Mouse (Mus musculus): ENCODE results near the gene Rph3al. TPM values are rescaled to one million over a fixed set of nuclear protein-coding genes. Genes with fewer than 3 reads are reported as not detected.

The Rph3al gene
- polyA plus RNA-seq, 1 experiment from 2014 or later = 6.2 TPM

DNA sequence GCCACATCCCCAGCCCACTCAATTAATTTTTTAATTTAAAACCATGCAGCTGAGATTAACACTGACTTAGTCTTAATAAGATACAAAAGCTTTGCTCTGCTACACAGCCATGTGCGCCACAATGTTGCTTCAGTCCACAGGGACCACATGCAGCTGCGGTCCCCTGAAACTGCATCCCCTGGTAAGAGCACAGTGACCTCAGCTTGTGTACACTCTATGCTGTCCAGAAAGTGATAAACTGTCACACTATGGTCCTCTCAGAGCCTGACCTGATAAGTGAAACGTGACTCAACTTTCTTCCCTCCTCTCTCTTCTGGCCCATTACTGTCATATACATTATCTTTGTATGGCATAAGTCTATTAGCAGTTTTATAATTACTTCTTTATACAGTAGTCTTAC lies 12.2 kb upstream of the Rph3al start:
- 64% methylated on average over 3 of the region's 3 CpGs for WGBS

GRCm38 (mm10) chr11:75948789-75949188 lies 10.6 kb upstream of the Rph3al start:
- Histone ChIP-seq H3K27ac (ENCODE audit: poor library complexity, severe bottlenecking) (no peak overlapping the region), H3K9ac (no peak overlapping the region), H3K27me3 (replicated peaks) (no peaks in the 10 kb centered on the region), H3K4me3 (no peak overlapping the region), H3K4me2 (no peak overlapping the region), H3K9me3 (replicated peaks) (no peaks in the 10 kb centered on the region), H3K36me3 (no peaks in the 10 kb centered on the region), H3K4me1 (replicated peaks) (peaks cover 30% of the 10 kb centered on the region)
- ATAC-seq (ENCODE audit: insufficient number of reproducible peaks, low FRiP score) = no peak
- 18% methylated on average over 3 of the region's 3 CpGs for WGBS

More for the DNA sequence above, 12.2 kb upstream of the Rph3al start:
- no peak overlapping the region for H3K4me3 ChIP-seq
- H3K9ac ChIP-seq = no peak overlapping the region
- peaks cover 30% of the 10 kb centered on the region for H3K4me1 ChIP-seq (replicated peaks)
- no peaks in the 10 kb centered on the region for H3K36me3 ChIP-seq
- H3K27ac ChIP-seq (ENCODE audit: poor library complexity, severe bottlenecking) = no peak overlapping the region
- no peak for ATAC-seq (ENCODE audit: insufficient number of reproducible peaks, low FRiP score)
- H3K9me3 ChIP-seq (replicated peaks) = no peaks in the 10 kb centered on the region
- H3K4me2 ChIP-seq = no peak overlapping the region
- H3K27me3 ChIP-seq (replicated peaks) = no peaks in the 10 kb centered on the region

DNA sequence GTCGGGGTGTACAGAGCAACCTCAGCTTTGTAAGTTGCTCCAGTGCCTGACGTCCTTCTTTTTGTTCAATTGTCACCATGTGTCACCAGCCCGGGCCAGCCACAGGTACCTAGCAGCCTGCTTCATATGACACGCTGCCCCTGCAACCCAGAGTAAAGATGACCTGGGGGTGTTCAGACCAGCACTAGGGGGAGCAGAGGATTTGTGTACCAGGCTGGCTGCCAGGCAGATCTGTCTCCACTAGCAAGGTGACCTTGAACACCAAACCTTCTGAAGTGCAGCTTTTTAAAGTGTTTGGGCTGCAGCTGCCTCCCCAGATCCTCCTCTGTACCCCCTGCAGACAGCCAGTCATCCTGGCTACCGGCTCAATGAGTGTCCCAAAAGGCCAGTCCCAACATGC lies 9.0 kb upstream of the Rph3al start:
- no peak overlapping the region for H3K9ac ChIP-seq
- H3K27ac ChIP-seq (ENCODE audit: poor library complexity, severe bottlenecking) = peak overlapping the region; percentile 57; the same call in 1 of the 2 replicates
- peaks cover 30% of the 10 kb centered on the region for H3K4me1 ChIP-seq (replicated peaks)
- H3K27me3 ChIP-seq (replicated peaks) = no peaks in the 10 kb centered on the region
- no peak overlapping the region for H3K4me2 ChIP-seq
- H3K9me3 ChIP-seq (replicated peaks) = peaks cover 8% of the 10 kb centered on the region; the same call in 1 of the 2 replicates
- no peak overlapping the region for H3K4me3 ChIP-seq
- WGBS = 40% methylated on average over 5 of the region's 5 CpGs
- no peak for ATAC-seq (ENCODE audit: insufficient number of reproducible peaks, low FRiP score)
- H3K36me3 ChIP-seq = no peaks in the 10 kb centered on the region

GRCm38 (mm10) chr11:75945805-75946450 lies 7.7 kb upstream of the Rph3al start:
- Histone ChIP-seq H3K4me3 (no peak overlapping the region), H3K9me3 (replicated peaks) (peaks cover 8% of the 10 kb centered on the region; the same call in 1 of the 2 replicates), H3K9ac (peak overlapping the region; percentile 30), H3K36me3 (no peaks in the 10 kb centered on the region), H3K27ac (ENCODE audit: poor library complexity, severe bottlenecking) (peak overlapping the region; percentile 22; the same call in 1 of the 2 replicates), H3K4me2 (peak overlapping the region; percentile 2; the same call in 1 of the 2 replicates), H3K27me3 (replicated peaks) (no peaks in the 10 kb centered on the region), H3K4me1 (replicated peaks) (peaks cover 30% of the 10 kb centered on the region)
- WGBS = 12% methylated on average over 9 of the region's 9 CpGs
- ATAC-seq (ENCODE audit: insufficient number of reproducible peaks, low FRiP score) = peak; percentile 64; the same call in 1 of the 2 replicates

- ATAC-seq (ENCODE audit: insufficient number of reproducible peaks, low FRiP score) = peak; percentile 73
- WGBS = 17% methylated on average over 6 of the region's 6 CpGs
- peak overlapping the region; percentile 50 for H3K9ac ChIP-seq
- peak overlapping the region; percentile 51 for H3K4me2 ChIP-seq
- peak overlapping the region; percentile 20 for H3K4me3 ChIP-seq
- no peaks in the 10 kb centered on the region for H3K27me3 ChIP-seq (replicated peaks)
- H3K4me1 ChIP-seq (replicated peaks) = peaks cover 55% of the 10 kb centered on the region
- no peaks in the 10 kb centered on the region for H3K36me3 ChIP-seq
- H3K27ac ChIP-seq (ENCODE audit: poor library complexity, severe bottlenecking) = peak overlapping the region; percentile 93
- H3K9me3 ChIP-seq (replicated peaks) = no peaks in the 10 kb centered on the region
Measured at GRCm38 (mm10) chr11:75937370-75937871, 808 bp downstream of the Rph3al start.

DNA sequence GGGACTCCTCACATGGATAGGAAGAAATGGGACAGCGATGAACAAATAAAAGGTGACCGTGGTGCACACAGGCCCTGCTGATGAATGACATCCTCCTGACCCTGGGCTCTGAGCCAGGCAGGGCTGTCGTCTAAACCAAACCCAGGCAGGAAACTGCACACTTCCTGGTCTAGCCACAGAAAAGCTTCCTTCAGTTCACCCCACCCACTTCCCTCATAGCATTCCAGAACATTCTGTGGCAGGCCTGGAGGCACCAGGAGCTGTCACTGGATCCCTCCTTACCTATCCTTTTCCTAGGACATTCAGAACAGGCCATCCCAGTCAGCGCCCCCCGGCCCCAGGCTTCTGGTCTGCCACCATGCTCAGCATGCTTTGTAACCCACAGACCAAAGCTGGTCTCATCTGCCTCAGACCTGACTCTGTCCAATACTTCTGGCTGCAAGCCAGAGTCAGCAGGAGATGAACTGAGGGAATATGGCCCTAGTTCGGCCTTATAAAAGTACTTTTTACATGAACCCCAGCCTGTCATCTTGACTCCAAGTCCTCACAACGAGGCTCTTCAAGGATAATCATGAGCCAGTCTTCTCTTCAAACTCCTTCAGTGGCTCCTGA lies 2.3 kb downstream of the Rph3al start:
- ATAC-seq (ENCODE audit: insufficient number of reproducible peaks, low FRiP score) = peak; percentile 81
- no peak overlapping the region for H3K4me3 ChIP-seq
- no peaks in the 10 kb centered on the region for H3K9me3 ChIP-seq (replicated peaks)
- 51% methylated on average over 7 of the region's 7 CpGs for WGBS
- H3K4me1 ChIP-seq (replicated peaks) = peaks cover 61% of the 10 kb centered on the region
- H3K36me3 ChIP-seq = no peaks in the 10 kb centered on the region
- 0 out of 2 replicates have a peak overlapping the region, but pooled peaks have one; percentile 31 for H3K9ac ChIP-seq
- no peaks in the 10 kb centered on the region for H3K27me3 ChIP-seq (replicated peaks)
- no peak overlapping the region for H3K4me2 ChIP-seq
- peak overlapping the region; percentile 85 for H3K27ac ChIP-seq (ENCODE audit: poor library complexity, severe bottlenecking)

- no peak for ATAC-seq (ENCODE audit: insufficient number of reproducible peaks, low FRiP score)
- H3K36me3 ChIP-seq = no peaks in the 10 kb centered on the region
- no peak overlapping the region for H3K4me2 ChIP-seq
- no peak overlapping the region for H3K9ac ChIP-seq
- no peaks in the 10 kb centered on the region for H3K9me3 ChIP-seq (replicated peaks)
- 71% methylated on average over 6 of the region's 6 CpGs for whole genome bisulfite sequencing
- peaks cover 61% of the 10 kb centered on the region for H3K4me1 ChIP-seq (replicated peaks)
- H3K27ac ChIP-seq (ENCODE audit: poor library complexity, severe bottlenecking) = no peak overlapping the region
- H3K4me3 ChIP-seq = no peak overlapping the region
- H3K27me3 ChIP-seq (replicated peaks) = no peaks in the 10 kb centered on the region
Measured at GRCm38 (mm10) chr11:75934425-75934824, 3.8 kb downstream of the Rph3al start.

DNA sequence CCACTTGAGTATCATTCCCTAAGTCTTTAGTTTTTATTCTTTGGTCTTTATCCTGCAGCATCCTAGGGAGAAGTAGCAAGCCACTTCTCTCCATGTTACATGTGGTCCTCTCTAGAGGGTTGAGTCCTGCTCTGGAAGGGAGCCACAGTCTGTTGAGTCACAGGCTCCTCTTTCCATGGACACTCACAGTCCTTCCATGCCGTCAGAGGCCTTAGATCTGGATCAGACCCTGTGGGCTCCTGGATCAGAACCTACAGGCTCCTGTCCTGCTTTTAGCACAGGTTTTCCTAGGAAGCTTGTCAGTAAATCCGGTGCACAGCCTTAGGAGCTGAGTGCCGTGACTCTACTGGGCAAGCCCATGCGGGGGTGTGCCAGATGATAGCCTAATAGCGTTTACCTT lies 4.9 kb downstream of the Rph3al start:
- H3K27ac ChIP-seq (ENCODE audit: poor library complexity, severe bottlenecking) = no peak overlapping the region
- 71% methylated on average over 5 of the region's 5 CpGs for WGBS
- no peak overlapping the region for H3K9ac ChIP-seq
- ATAC-seq (ENCODE audit: insufficient number of reproducible peaks, low FRiP score) = no peak
- H3K27me3 ChIP-seq (replicated peaks) = no peaks in the 10 kb centered on the region
- peaks cover 50% of the 10 kb centered on the region for H3K4me1 ChIP-seq (replicated peaks)
- H3K4me3 ChIP-seq = no peak overlapping the region
- no peaks in the 10 kb centered on the region for H3K9me3 ChIP-seq (replicated peaks)
- no peak overlapping the region for H3K4me2 ChIP-seq
- H3K36me3 ChIP-seq = no peaks in the 10 kb centered on the region

DNA sequence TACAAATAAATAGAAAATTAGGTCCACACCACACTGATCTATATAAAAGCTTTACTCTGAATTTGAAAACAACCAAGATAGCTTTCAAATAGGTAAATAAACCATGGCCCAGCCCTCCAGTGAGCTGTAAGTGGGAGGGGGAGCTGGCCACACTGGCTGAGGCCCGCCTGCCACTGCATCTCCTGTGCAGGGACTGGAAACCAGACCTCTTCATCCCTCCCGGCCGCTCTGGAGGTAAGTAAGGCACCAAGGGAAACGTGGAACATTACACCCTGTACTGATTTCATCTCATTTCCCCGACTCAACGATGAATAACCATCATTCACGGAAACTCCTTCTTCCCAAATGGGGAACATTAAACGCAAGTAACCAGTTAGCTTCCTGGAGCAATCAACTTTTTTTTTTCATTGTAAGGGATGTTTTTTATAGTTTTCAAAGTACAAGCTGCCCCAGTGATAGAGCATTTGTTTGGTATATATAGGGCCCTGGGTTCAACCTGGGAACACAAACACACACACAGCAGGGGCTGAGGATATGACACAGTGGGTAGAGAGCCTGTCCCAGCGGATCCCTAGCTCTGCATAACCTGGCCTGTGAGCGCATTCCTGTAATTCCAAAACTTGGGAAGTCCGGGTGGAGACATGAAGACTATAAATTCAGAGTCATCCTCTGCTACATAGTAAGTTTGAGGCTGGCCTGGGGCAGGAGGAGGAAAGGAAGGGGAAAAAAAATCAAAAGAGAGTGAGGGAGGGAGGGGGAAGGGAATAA lies 7.1 kb downstream of the Rph3al start:
- Histone ChIP-seq H3K27ac (ENCODE audit: poor library complexity, severe bottlenecking) (no peak overlapping the region), H3K36me3 (no peaks in the 10 kb centered on the region)
- 42% methylated on average over 11 of the region's 11 CpGs for WGBS

DNA sequence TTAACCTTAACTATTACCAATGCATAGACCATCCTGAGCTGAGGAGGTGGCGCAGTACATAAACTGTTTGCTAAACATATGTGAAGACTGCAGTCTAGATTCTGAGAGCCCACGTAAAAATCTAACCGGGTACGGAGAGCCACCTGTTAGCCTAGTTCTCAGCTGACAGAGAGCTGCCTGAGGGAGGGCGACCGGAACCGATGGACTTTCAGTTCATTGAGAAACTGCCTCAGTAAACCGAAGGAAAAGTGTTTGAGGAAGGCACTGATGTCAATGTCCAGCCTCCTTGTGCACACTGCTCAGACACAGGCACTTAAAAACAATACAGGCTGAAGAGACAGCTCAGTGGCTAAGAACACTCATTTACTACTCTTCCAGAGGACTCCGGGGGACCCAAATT lies 8.0 kb downstream of the Rph3al start:
- H3K27me3 ChIP-seq (replicated peaks) = no peaks in the 10 kb centered on the region
- H3K9ac ChIP-seq = no peak overlapping the region
- H3K4me3 ChIP-seq = no peak overlapping the region
- no peak overlapping the region for H3K27ac ChIP-seq (ENCODE audit: poor library complexity, severe bottlenecking)
- 83% methylated on average over 9 of the region's 9 CpGs for WGBS
- H3K9me3 ChIP-seq (replicated peaks) = no peaks in the 10 kb centered on the region
- no peak overlapping the region for H3K4me2 ChIP-seq
- H3K36me3 ChIP-seq = no peaks in the 10 kb centered on the region
- H3K4me1 ChIP-seq (replicated peaks) = peaks cover 44% of the 10 kb centered on the region
- no peak for ATAC-seq (ENCODE audit: insufficient number of reproducible peaks, low FRiP score)

More for the DNA sequence above, 7.1 kb downstream of the Rph3al start:
- Histone ChIP-seq H3K4me3 (no peak overlapping the region), H3K4me2 (no peak overlapping the region), H3K9ac (no peak overlapping the region), H3K9me3 (replicated peaks) (no peaks in the 10 kb centered on the region), H3K4me1 (replicated peaks) (peaks cover 44% of the 10 kb centered on the region), H3K27me3 (replicated peaks) (no peaks in the 10 kb centered on the region)
- no peak for ATAC-seq (ENCODE audit: insufficient number of reproducible peaks, low FRiP score)

DNA sequence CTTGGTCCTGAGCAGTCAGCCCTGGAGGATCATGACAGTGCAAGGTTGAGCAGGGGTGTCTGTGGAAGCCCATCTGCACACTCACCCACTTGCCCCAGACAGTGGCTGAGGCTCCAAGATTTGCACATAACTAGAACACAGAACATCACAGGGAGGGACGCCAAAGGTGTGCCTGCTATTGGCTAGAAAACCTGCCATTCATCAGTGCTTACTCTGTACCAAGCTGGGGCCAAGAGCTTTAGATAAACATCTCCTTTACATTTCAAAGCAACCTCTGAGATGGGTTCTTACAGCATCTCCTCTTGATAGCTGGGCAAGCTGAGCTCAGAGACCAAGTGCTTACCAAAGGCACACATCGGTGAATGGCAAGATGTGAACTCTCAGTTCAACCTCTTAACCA lies 10.3 kb downstream of the Rph3al start:
- Histone ChIP-seq H3K36me3 (no peaks in the 10 kb centered on the region), H3K27me3 (replicated peaks) (no peaks in the 10 kb centered on the region), H3K9ac (no peak overlapping the region), H3K27ac (ENCODE audit: poor library complexity, severe bottlenecking) (no peak overlapping the region), H3K4me2 (no peak overlapping the region), H3K4me3 (no peak overlapping the region), H3K9me3 (replicated peaks) (no peaks in the 10 kb centered on the region), H3K4me1 (replicated peaks) (peaks cover 45% of the 10 kb centered on the region)
- WGBS = 77% methylated on average over 2 of the region's 2 CpGs
- ATAC-seq (ENCODE audit: insufficient number of reproducible peaks, low FRiP score) = no peak
